Mouse (Mus musculus): ENCODE results near the gene Lef1.

Lef1 gene

DNA sequence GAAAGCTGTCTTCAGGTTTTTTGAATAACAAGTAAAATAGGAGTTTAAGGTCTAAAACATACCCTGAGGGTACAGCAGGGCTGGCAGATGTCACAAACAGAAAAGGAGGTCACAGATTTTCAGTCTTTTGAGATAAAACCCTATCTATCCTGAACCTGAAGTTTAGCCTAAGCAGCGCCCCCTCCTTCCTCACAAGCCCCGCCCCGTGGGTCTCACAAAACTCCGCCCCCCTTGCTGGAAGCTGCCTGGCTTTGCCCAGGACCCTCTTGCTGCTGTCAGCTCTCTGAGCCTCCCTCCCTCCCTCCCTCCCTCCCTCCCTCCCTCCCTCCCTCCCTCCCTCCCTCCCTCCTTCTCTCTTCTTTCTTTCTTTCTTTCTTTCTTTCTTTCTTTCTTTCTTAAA lies 31.3 kb downstream of the Lef1 start:
- no peak for DNase-seq

DNA sequence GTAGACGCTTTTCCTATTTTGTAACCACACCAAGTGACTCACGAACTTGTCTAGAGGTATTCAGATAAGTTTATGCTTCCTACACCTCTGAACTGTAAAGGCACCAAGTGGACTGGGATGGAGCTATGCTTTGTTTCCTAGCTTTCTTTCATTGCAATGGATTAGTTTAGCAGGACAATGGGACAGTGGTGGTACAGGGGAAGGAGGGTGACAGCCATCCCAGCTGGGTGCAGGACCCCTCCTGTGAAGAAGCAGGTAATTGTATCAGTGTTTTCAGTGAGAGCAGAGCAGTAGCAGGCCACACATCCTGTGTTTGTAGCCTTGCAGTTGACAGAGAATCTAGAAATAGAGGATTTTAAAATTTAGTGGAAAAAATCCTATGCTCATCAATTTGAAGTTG lies 34.0 kb downstream of the Lef1 start:
- no peak for DNase-seq

GRCm38 (mm10) chr3:131152921-131153320 lies 42.6 kb downstream of the Lef1 start:
- no peak for DNase-seq

DNA sequence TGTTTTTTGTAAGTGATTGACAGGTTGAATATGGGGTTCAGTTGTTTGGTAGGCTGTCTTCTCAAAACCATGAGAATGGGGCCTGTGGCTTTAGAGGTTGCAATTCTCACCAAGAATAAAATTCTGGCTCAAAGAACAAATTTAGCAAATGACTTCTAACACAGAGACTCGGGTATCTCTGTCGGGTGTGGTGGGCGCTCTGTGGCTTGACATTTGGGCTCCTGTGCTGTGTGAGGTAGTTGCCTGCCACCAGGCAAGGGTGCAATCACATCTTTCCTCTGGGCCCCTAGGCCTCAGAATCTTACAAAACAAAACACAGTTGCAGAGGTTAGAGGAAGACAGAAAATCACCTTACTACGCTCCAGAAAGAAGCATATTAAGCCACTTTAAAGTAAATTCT lies 43.6 kb downstream of the Lef1 start:
- DNase-seq = no peak

GRCm38 (mm10) chr3:131154576-131154975 lies 44.3 kb downstream of the Lef1 start:
- no peak for DNase-seq

- DNase-seq = no peak
These were observed 44.8 kb downstream of the Lef1 start for GRCm38 (mm10) chr3:131155066-131155465.

- DNase-seq = no peak
These were observed 45.4 kb downstream of the Lef1 start for GRCm38 (mm10) chr3:131155657-131156056.

- no peak for DNase-seq
These were observed 46.1 kb downstream of the Lef1 start for GRCm38 (mm10) chr3:131156377-131156776.

DNA sequence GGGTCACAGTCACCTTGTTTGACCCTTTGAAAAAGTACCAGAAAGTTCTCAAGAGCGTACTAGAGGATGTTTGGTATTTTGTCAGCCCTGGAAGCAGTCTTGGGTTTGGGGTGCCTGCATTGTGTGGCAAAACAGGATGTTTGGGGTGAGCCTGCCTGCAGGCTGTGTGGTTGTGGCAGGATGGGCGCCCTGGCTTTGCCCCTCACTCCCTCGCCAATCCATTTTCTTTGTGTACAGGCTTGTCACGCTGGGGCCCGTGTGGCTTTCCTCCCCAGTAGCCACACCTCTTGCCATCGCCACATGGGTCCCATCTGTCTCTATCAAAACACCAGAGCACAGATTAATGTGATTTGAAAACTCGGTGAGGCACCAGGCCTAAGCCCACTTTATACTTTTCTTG lies 47.2 kb downstream of the Lef1 start:
- DNase-seq = no peak

DNA sequence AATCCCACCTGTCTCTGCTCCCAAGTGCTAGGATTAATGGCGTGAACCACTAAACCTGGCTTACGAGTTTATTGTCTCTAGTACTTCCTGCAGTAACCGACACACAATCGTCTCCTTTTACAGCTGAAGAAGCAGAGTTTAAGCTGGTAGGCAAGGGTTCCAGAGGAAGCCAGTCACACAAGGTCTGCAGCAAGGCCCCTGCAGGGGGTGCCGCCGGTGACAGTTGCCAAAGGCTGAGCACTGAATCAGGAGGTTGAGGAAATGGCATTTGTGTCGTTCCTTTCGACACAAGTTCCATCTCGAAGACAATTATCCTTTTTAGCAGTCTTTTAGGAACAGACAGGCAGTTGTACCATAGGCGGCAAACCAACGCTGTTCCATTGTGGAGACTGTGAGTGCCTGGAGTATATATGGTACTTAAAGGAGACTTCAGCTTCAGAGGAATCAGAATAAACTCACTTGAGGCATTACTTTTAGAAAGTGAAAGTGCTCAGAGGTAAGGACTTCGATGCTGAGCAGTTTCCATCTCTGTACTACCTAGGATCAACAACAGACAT lies 49.0 kb downstream of the Lef1 start:
- no peak for DNase-seq

GRCm38 (mm10) chr3:131159881-131160615 lies 49.8 kb downstream of the Lef1 start:
- DNase-seq = no peak

GRCm38 (mm10) chr3:131160921-131161320 lies 50.6 kb downstream of the Lef1 start:
- no peak for DNase-seq

DNA sequence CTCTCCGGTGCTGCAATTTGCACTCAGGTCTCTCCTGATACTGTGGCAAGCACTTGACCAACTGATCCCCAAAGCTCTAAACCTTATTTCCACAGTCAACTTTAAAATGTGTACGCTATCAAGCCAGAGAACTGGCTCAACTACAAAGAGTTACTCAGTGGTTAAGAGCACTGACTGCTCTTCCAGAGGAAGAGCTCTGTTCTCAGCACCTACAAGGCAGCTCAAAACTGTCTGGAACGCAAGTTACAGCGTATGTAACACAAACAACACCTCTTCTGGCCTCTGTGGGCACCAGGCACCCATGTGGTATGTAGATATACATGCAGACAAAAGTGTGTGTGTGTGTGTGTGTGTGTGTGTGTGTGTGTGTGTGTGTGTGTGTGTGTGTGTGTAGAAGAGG lies 57.5 kb downstream of the Lef1 start:
- DNase-seq = no peak

DNA sequence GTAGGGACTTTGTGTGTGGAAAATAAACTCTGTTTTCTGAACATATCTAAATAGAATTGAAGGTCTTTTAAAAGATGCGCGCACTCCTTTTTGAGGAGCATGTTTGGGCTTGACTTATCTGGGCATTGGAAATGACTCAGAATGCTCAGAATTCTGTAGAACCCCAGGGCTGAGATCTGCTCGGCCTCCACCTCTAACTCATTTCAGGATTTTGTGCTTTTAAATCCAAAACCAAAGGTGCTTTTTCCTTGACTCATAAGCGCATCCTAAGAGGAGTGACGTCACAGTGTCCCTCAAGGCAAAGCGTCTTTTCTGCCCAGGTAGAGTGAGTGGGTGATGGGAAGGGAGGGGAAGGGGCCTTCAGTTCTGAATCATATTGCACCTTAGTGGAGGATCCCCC lies 58.9 kb downstream of the Lef1 start:
- no peak for DNase-seq

GRCm38 (mm10) chr3:131170099-131170643 lies 59.9 kb downstream of the Lef1 start:
- no peak for DNase-seq

GRCm38 (mm10) chr3:131171292-131171960 lies 61.2 kb downstream of the Lef1 start:
- no peak for DNase-seq

DNA sequence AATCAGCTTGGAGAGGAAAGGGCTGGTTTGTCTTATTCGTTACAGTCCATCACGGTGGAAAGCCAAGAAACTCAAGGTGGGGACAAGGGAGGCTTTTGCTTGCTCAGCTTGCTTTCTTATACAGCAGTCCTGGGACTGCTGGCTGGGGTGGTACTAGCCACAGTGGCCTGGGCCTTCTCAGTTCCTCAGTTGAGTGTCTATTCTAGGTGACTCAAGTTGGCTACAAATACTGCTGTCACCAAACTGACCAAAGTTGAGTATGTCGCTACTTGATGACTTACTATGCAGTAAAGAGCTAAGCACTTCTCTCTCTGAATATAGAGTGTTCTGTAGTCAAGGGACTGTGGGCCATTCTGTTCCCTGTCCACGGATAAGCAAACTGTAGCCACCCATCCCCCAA lies 62.0 kb downstream of the Lef1 start:
- DNase-seq = no peak

DNA sequence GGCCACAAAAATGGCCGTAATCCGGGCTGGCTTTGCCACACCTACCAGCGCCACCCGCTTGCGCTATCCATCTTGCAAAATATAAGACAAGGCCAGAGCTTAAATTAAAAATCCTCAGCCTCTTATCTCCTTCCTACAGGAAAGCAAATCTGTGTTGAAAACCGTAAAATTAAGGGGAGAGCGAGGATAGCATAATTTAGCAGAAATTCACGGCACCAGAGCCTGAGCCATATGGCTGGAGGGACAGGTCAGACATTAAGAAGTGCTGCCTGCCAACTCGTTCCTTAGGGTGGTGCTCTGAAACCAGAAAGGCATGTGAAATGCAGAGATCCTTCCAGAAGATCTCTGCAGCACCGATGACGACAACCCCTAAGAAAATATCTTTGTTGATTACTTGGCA lies 70.7 kb downstream of the Lef1 start:
- DNase-seq = no peak

DNA sequence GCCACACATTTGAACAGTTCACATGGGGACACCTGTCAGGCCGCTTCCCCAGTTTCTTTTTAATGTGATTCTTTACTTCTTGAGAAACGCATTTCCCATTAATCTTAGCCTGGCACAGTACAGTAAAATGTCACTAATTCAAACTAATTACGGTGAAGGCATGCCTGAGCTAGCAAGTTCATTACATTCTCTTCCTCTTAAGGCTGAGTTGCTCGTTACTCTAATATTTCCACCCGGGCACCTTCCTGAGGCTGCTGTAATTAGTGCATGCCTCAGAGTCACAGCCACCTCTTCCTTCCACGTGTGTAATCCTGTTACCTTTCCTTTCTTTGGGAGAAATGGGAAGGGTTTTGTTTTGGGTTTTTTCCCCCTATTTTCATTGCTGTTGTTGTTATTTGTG lies 71.9 kb downstream of the Lef1 start:
- DNase-seq = no peak

- DNase-seq = no peak
These were observed 75.9 kb downstream of the Lef1 start for GRCm38 (mm10) chr3:131186193-131186592.

DNA sequence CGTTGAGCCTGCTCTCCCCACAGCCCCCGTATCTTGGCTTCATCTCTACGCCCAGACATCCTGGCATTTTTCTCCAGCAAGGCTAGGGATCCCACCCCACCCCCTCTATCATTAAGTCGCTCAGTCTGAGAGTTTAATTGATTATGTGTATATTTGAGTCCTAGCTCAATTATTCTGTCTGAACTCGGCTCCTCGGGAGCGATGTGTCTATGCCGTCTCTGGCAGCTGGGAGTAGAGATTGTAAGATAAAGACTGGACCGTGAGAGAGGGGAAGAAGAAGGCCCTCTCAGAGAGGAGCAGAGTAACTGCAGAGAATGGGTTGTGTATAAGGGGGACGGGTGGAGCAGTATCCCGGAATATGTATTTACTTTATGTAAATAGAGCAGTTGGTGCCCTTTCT lies 80.0 kb downstream of the Lef1 start:
- DNase-seq = no peak

GRCm38 (mm10) chr3:131190671-131191367 lies 80.5 kb downstream of the Lef1 start:
- DNase-seq = no peak

DNA sequence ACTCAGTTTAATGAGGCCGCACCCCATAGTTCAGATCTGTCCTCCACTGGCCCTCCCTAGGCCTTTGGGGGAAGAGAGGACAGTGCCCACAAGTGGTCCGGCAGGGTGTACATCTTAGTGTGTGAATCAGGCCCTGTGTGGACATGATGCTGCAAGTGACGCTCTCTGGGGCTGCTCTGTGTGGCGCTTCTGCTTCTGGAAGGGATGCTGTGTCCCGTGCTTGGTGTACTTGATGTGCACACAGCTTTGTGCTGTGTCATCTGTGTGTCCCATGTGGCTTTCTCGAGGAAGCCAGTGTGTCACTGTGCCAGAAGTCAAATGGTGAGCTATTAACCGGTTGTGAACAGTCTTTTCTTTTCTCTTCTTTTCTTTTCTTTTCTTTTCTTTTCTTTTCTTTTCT lies 81.2 kb downstream of the Lef1 start:
- DNase-seq = no peak

GRCm38 (mm10) chr3:131196050-131196449 lies 85.8 kb downstream of the Lef1 start:
- no peak for DNase-seq

Measured in kidney, adult 9 months (tissue).